Mouse (Mus musculus): ENCODE measurements at regions not wholly inside any gene's neighbourhood (a gene's known extent, or its start where the extent isn't known, plus 50 kb on each side); places are given as distances from the start of the nearest gene placed in this dataset.

DNA sequence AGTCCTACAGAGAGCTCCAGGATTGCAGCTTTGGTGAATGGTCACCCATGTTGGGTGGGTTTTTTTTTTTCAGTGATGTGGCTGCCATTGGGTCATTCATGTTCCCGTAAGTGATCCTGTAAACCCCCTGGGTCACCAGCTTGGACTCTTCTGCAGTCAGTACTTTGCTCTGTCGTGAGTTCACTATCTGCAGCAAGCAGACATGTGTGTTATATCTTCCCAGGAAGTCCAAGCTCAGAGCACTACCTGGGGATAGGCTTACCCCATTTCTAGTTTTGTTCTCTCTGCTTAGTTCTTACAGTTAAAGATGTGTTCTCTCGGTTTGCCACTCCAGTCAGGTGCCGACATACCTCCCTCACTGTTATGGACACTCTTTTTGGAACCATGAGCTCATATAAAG is 143.4 kb upstream of the Hs6st1 start:
- no peak overlapping the region for H3K27ac ChIP-seq (ENCODE audit: low read length)
- H3K4me3 ChIP-seq (ENCODE audit: low read depth, low read length), result no peak overlapping the region
- no peak overlapping the region for H3K9ac ChIP-seq (replicated peaks; ENCODE audit: low read depth)
- DNase-seq (ENCODE audit: low spot score) (no peak), ATAC-seq (no peak)
- no peaks in the 10 kb centered on the region for H3K9me3 ChIP-seq (ENCODE audit: low read length)
- no peaks in the 10 kb centered on the region; the same call in 1 of the 2 replicates for H3K4me1 ChIP-seq (ENCODE audit: insufficient read depth, low read depth, low read length)
- no peaks in the 10 kb centered on the region for H3K36me3 ChIP-seq (ENCODE audit: insufficient read depth, low read length)
- WGBS, result 89% methylated on average over 4 of the region's 4 CpGs
- H3K4me2 ChIP-seq (replicated peaks; ENCODE audit: low read depth, low read length), result no peak overlapping the region
- H3K27me3 ChIP-seq (replicated peaks; ENCODE audit: insufficient read depth, low read length), result no peaks in the 10 kb centered on the region
- no peak for TF ChIP-seq CTCF (IDR thresholded peaks at IDR 0.05)

DNA sequence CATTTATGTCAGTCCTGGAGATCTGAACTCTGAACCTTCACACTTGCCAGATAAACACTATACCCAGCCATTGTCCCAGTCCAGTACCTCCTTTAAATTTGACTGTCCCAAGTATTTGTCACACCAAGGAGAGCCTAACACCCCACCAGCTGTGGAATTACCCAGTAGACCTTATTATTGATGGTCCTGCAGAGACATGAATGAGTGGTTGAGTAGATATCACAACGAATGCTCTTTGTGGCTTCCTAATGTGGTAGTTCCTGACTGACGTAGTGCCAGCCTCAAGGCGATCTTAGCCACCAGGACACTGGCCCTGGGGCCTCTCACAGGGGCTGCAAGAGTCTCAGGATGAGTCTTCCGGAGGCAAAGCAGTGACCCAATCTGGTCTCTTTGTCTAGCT is 142.9 kb upstream of the Hs6st1 start:
- H3K27ac ChIP-seq (ENCODE audit: low read length), result no peak overlapping the region
- H3K36me3 ChIP-seq (ENCODE audit: insufficient read depth, low read length), result no peaks in the 10 kb centered on the region
- no peaks in the 10 kb centered on the region; the same call in 1 of the 2 replicates for H3K4me1 ChIP-seq (ENCODE audit: insufficient read depth, low read depth, low read length)
- 86% methylated on average over 4 of the region's 4 CpGs for WGBS
- H3K4me3 ChIP-seq (ENCODE audit: low read depth, low read length), result no peak overlapping the region
- H3K9ac ChIP-seq (replicated peaks; ENCODE audit: low read depth), result no peak overlapping the region
- no peaks in the 10 kb centered on the region for H3K9me3 ChIP-seq (ENCODE audit: low read length)
- H3K27me3 ChIP-seq (replicated peaks; ENCODE audit: insufficient read depth, low read length), result no peaks in the 10 kb centered on the region
- no peak for TF ChIP-seq EP300 (IDR thresholded peaks at IDR 0.05)
- no peak for TF ChIP-seq CTCF (IDR thresholded peaks at IDR 0.05)
- DNase-seq (ENCODE audit: low spot score) (no peak), ATAC-seq (no peak)
- no peak overlapping the region for H3K4me2 ChIP-seq (replicated peaks; ENCODE audit: low read depth, low read length)

DNA sequence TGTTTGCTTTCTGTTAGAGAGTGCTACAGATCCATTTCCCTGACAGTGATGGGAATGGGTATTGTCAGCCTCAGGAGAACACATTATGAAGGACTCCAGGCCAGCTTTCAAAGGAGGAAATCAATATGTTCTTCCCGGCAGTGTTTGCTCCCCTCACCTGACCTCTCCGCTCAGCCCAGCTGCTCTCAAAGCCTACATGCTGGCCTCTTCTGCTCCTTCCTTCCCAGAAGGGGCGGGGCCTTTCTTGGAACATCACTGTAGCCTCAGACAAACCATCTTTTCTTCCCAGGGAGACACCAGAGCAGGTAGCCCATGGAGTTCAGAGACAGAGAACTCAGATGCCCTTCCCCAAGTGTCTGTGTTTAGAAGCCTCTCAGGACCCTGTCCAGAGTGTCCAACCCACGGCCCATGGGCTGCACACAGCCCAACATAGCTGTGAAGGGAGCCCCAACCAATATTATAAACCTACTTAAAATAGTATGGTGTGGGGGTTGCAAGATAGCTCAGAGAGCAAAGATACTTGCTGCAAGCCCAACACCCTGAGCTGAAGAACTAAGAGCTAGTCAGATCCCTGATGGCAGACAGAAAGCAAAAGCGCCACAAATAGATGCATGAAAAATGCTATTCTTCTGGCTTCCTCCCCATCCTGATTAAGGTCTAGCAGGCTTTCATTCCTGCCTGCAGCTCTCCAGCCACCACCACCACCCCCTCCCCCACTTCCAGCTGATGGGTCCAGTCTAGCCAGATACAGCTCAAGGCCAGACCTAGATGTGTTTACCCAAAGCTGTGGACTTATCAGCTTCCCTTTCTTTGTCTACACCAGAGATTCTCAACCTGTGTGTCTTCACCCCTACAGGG is 141.8 kb upstream of the Hs6st1 start:
- ATAC-seq (0 out of 2 replicates have a peak, but pooled peaks have one; percentile 16), DNase-seq (ENCODE audit: low spot score) (peak; percentile 21)
- no peaks in the 10 kb centered on the region for H3K9me3 ChIP-seq (ENCODE audit: low read length)
- no peaks in the 10 kb centered on the region for H3K36me3 ChIP-seq (ENCODE audit: insufficient read depth, low read length)
- H3K27ac ChIP-seq (ENCODE audit: low read length), result no peak overlapping the region
- no peaks in the 10 kb centered on the region for H3K27me3 ChIP-seq (replicated peaks; ENCODE audit: insufficient read depth, low read length)
- TF ChIP-seq EP300 (IDR thresholded peaks at IDR 0.05) (no peak), CTCF (IDR thresholded peaks at IDR 0.05) (no peak)
- H3K4me2 ChIP-seq (replicated peaks; ENCODE audit: low read depth, low read length), result no peak overlapping the region
- WGBS, result 35% methylated on average over 5 of the region's 5 CpGs
- no peak overlapping the region for H3K4me3 ChIP-seq (ENCODE audit: low read depth, low read length)
- no peak overlapping the region for H3K9ac ChIP-seq (replicated peaks; ENCODE audit: low read depth)
- no peaks in the 10 kb centered on the region; the same call in 1 of the 2 replicates for H3K4me1 ChIP-seq (ENCODE audit: insufficient read depth, low read depth, low read length)

- Histone ChIP-seq H3K36me3 (ENCODE audit: insufficient read depth, low read length) (no peaks in the 10 kb centered on the region), H3K27me3 (replicated peaks; ENCODE audit: insufficient read depth, low read length) (no peaks in the 10 kb centered on the region), H3K9ac (replicated peaks; ENCODE audit: low read depth) (no peak overlapping the region), H3K27ac (ENCODE audit: low read length) (no peak overlapping the region), H3K4me3 (ENCODE audit: low read depth, low read length) (no peak overlapping the region), H3K4me2 (replicated peaks; ENCODE audit: low read depth, low read length) (no peak overlapping the region), H3K9me3 (ENCODE audit: low read length) (no peaks in the 10 kb centered on the region), H3K4me1 (ENCODE audit: insufficient read depth, low read depth, low read length) (no peaks in the 10 kb centered on the region; the same call in 1 of the 2 replicates)
- no peak for TF ChIP-seq EP300 (IDR thresholded peaks at IDR 0.05)
- TF ChIP-seq CTCF (IDR thresholded peaks at IDR 0.05), result no peak
- DNase-seq (ENCODE audit: low spot score) (no peak), ATAC-seq (no peak)
- 27% methylated on average over 3 of the region's 3 CpGs for WGBS
Measured at GRCm38 (mm10) chr1:35927049-35927415, 141.2 kb upstream of the Hs6st1 start.

DNA sequence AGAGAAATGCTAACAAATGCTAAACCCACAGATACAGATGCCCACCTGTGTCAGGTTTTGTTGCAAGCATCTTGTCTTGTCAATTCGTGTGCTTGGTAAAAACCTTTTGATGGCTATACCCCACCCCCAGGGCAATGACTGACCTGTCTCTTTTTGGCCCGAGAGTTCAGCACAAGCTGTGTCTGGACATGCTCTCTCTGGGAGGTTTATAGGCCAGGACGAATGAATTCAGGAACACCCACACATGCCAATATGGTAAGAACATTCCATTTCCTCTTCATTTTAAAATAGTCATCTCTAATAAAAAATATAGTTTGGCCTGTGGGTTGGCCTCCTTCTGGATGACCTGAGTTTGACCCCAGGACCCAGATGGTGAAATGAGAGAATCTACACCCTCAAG is 137.8 kb upstream of the Hs6st1 start:
- Histone ChIP-seq H3K4me1 (ENCODE audit: insufficient read depth, low read depth, low read length) (no peaks in the 10 kb centered on the region; the same call in 1 of the 2 replicates), H3K36me3 (ENCODE audit: insufficient read depth, low read length) (no peaks in the 10 kb centered on the region), H3K27me3 (replicated peaks; ENCODE audit: insufficient read depth, low read length) (no peaks in the 10 kb centered on the region), H3K4me2 (replicated peaks; ENCODE audit: low read depth, low read length) (no peak overlapping the region), H3K9ac (replicated peaks; ENCODE audit: low read depth) (no peak overlapping the region), H3K27ac (ENCODE audit: low read length) (no peak overlapping the region), H3K9me3 (ENCODE audit: low read length) (no peaks in the 10 kb centered on the region), H3K4me3 (ENCODE audit: low read depth, low read length) (no peak overlapping the region)
- ATAC-seq (no peak), DNase-seq (ENCODE audit: low spot score) (no peak)
- 42% methylated on average over 3 of the region's 3 CpGs for WGBS
- TF ChIP-seq CTCF (IDR thresholded peaks at IDR 0.05) (no peak), EP300 (IDR thresholded peaks at IDR 0.05) (no peak)

- H3K27me3 ChIP-seq (replicated peaks; ENCODE audit: insufficient read depth, low read length), result no peaks in the 10 kb centered on the region
- no peak overlapping the region for H3K4me2 ChIP-seq (replicated peaks; ENCODE audit: low read depth, low read length)
- H3K27ac ChIP-seq (ENCODE audit: low read length), result no peak overlapping the region
- no peaks in the 10 kb centered on the region; the same call in 1 of the 2 replicates for H3K4me1 ChIP-seq (ENCODE audit: insufficient read depth, low read depth, low read length)
- no peaks in the 10 kb centered on the region for H3K9me3 ChIP-seq (ENCODE audit: low read length)
- no peaks in the 10 kb centered on the region for H3K36me3 ChIP-seq (ENCODE audit: insufficient read depth, low read length)
- DNase-seq (ENCODE audit: low spot score) (peak; percentile 63), ATAC-seq (peak; percentile 64)
- TF ChIP-seq CTCF (IDR thresholded peaks at IDR 0.05) (no peak), EP300 (IDR thresholded peaks at IDR 0.05) (no peak)
- 50% methylated on average over 7 of the region's 7 CpGs for whole genome bisulfite sequencing
- H3K4me3 ChIP-seq (ENCODE audit: low read depth, low read length), result no peak overlapping the region
- H3K9ac ChIP-seq (replicated peaks; ENCODE audit: low read depth), result no peak overlapping the region
Measured at GRCm38 (mm10) chr1:35931056-35931455, 137.1 kb upstream of the Hs6st1 start.
